Mouse (Mus musculus) spleen, postnatal 10 days (tissue): Measurements from ENCODE around the gene Bad.
A peak's percentile ranks its signal among the peaks of the same experiment; 100 is the strongest.

Experiments used
- DNase-seq, 2 experiments: peaks; one replicate each; pipeline ENCODE4 v3.0.0; 2021 to 2022; ENCODE audit warnings: low spot score in 2 of 2

The Bad gene

DNA sequence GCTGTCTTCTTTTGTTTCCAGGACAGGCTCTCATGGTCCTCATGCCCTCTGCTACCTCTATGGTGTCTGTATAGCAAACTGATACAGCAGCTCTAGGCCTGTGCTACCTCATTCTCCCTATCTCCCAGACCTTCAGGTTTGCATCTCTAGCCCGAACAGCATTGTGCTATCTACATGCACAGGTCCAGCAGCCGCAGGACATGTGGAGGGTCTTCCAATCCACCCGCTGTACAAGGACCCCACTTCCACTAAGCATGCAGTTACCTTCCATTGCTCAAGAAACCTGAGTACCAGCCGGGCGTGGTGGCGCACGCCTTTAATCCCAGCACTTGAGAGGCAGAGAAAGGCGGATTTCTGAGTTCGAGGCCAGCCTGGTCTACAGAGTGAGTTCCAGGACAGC is 27.1 kb upstream of the Bad start:
- no peak for DNase-seq

DNA sequence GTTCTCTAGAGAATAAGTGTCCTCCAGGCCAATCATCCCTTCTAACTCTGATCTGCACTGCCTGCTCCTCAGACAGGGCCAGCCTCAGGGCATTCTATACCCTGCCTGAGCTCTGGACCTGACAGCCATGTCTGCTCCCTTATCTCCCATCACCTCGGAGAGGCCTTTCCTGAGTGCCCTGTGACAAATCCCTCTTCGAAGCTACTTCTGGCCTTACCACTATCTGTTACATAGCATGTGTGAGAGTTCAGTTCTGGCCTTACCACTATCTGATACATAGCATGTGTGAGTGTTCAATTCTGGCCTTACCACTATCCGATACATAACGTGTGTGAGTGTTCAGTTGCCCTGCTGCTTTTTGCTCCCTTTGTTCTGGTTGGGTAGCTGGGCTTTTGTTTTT is 26.4 kb upstream of the Bad start:
- no peak for DNase-seq

DNA sequence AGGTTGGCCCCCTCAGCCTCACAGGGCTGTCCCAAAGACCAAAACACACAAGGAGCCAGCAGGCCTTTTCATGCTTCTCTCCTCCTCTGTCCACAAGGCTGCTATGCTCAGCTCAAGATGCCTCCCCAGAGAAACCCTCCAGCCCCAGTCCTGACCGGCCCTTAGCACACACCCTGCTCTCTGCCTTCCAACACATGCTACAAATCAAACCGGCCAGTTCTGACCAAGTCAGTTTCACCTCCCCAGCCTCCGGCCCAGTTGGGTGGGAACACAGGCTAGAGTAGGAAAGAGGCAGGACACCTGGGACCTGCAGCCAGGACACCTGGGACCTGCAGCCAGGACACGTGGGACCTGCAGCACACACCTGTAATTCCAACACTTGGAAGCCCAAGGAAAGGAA is 25.2 kb upstream of the Bad start:
- no peak for DNase-seq

DNA sequence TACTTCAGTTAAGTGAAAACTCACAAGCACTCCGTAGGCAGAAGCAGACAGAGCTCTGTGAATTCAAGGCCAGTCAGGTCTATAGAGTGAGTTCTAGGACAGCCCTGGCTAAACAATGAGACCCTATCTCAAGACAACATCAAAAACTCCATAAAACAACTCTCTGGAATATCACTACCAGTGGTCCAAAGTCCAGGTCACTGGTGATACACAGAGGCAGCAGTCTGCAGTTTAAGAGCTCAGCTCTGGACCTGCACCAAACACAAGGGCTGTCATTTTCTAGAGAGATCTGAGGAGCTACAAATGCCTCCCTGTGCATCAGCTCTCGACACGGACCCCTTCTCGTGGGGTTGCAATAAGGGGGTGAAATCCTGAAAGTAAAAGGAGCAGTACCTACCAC is 23.3 kb upstream of the Bad start:
- DNase-seq, result no peak

DNA sequence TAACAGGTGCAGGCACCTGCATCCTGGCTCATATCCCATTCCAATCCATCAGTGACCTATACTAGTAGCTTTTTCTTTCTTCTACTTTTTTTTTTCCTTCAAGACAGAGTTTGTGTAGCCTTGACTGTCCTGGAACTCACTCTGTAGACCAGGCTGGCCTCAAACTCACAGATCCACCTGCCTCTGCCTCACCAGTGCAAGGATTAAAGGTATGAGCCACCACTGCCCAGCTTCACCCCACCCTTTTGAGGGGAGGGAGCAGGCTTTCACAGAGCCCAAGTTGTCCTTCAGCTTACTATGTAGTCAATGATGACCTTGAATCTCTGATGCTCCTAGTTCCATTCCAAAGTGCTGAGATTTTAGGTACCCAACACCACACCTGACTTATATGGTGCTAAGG is 22.2 kb upstream of the Bad start:
- no peak for DNase-seq

DNA sequence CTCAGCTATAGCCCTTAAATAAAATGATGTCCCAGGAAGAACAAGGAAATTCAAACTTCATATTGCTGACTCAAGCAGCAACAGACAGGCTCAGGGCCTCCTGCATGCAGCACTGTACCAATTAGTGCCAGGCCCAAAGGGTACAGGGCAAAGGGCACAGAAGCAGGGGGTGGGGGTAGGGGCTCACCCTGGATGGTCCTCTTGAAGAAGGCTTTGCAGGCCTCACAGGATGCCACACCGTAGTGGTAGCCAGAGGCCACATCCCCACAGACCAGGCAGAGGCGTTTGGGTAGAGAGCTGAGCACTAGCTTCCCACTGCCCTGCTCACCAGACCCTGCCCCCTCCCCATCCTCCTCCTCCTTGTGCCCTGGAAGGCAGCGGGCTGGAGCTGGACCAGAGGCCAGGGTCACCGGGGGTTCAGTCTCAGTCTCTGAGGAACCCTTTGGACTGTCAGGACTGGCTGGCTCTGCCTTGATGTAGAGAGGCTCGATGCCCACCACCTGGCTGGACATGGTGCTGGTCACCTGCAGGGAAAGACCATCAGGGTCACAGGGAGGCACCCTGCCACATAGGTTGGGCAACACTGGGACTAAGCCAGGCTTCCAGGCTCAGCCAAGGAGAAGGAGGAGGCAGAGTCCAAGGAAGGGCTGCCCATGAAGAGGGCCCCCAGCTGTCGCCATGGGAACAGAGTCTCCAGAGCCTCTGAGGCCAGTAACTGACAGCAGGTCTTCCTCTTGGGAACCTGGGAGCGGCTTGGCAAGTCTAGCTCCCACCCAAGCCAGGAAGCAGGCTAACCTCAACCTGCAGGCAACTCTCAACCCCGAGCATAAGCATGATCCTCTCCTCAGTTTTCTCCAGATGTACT is 21.6 kb upstream of the Bad start:
- DNase-seq, result no peak

DNA sequence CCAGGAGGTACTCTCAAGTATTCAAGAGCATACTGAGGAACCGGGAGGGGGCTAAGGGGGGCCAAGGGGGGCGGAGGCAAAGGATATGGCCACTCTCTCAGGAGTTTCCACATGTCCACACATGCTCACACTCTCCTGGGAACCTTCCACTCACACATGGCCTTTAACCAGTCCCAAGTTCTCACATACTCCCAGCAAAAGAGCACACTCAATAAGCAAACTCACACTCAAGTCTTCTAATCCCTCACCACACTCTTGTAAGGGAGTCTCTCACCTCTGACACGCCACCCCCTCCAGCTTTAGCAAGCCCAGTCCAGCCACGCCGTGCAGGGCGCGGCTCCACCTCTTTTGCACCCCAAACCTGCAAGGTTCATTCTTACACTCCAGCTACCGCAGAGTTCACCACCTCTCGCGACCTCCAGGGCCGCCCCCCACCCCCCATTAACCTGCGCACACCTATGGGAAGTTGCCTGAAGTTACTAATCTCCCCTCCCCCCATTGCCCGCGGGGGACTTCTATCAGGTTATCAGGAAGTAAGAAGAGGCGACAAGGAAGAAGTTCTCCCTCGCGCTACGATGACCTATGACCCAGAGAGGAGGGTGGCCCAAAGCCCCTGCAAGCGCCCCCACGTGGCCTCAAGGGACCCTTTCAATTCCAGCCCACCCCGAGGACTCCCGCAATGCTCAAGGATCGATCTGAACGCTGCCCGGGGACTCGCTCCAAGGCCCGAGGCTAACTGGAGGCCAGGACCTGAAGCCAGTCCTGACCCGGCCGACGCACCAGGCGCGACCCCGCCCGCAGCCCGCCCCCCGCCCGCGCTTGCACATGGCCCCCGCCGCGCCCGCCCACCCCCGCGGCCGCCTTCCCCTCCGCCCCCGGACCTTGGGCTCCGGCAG is 20.7 kb upstream of the Bad start:
- peak; percentile 56 to 63 for DNase-seq

DNA sequence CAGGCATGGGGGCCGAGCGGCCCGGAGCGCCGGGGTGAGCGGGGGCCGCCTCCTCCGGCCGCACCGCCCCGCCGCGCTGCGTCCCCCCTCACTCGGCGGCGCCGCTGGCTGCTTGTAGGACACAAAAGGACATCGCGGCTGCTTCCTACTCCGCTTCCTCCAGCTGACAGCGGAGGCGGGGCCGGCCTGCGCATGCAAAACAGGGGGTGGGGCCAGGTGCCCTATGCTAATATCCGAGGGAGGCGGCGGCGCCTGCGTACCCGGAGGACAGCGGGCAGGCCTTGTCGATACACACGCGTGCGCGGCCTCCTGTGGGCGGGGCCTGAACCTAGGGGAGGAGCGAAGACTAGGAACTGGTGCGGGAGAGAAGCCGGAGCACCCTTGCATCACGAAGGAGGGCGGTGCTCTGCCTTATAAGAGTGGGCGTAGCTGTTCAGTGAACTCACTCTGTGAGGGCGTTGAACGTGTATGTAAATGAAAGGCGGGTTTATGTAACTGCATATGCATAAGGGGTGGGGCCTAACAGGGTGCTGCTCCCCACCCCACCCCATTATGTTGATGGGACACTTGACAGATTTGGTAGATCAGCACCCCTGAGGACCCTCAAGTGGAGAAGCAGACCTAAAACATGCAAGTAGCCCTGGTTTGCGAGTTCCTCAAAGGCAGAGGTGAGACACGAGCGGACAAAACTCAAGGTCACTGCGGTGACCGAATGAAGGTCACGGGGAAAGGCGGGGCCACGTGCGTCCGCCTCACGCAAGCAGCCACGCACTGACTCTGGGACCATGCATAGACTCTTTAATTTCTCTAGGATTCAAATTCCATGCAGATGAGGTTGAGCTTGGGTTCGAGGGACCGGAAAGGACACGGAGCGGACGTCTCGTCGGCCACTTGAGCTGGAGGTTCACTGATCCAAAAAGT is 19.8 kb upstream of the Bad start, which contains the start of gene Esrra:
Gene Esrra (minus strand): TSS at position 167 of the 921 bp plus-strand sequence.
- DNase-seq, result peak; percentile 99 to 100

DNA sequence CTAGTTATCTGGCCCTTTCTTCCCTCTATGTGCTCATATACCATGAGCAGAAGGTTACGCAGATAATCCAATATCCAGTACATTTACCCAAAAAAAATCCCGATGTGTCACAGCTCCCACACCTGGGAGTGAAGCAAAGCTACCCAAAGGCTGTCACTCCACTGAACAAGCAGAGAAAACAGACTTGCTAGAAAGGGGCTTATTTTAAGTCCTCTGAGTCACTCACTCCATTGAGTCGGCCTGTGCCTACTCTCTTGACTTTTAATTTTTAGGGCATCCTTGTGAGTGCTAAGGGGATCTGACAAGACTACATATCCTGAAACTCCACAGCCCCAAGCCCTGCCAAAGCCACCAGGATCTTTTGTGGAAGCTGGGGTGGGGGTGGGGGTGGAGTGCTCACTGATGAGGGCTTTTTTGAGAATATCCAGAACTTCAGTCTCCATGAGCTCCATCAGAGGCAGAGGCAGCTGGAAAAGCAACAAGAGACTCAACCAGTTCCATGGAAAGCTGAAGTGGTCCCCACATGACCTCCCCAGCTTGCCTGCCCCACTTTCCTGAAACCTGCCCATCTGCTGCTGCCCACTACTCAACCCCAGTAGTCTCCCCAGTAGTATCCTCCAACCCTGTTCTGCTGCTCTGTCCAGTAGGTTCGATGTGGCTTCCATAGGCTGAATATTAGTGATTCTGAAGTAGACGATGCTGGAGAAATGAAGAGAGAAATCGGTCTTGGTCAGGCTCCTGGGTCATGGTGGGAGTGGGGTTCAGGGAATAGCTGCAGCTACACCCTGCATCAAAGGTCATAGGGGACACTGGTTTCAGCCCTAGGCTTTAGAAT is 18.5 kb upstream of the Bad start:
- no peak for DNase-seq

DNA sequence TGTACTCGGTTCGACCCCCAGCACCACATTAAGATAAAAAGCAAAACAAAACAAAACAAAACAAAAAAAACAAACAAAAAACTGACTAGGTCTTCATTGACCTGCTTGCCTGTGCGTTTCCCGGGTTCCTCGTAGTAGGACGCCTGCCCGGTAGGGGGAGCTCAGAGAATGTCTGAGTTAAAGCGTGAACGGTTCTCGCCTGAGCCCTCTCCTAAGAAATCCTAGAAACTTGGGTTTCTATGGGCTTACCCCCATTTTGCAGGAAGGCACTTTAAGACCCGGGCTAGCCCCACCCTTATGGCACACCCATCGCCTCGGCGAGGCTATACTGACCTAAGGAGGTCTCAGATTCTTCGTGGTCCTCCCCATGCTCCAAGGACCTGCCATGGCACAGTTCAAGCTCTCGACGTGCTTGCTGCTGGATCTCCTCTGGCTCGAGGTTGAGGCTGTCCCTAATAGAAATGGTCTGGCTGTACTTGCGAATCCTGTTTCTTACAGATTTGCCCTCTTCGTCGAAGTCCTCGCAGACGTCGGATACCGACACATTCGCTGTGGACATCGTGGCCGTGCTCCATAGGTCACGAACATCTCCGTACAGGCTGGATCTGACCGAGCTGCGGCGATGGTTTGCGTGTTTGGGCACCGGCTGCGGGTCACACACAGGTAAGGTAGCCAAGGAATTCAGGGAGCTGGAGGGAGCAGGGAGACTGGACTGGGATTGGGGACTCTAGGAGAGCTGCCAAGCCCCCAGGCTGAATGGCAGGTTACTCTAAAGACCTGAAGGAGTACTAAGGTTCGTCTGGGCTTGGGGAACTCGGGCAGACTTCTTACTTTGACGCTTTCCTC is 17.0 kb upstream of the Bad start:
- DNase-seq, result peak; percentile 81 to 92

DNA sequence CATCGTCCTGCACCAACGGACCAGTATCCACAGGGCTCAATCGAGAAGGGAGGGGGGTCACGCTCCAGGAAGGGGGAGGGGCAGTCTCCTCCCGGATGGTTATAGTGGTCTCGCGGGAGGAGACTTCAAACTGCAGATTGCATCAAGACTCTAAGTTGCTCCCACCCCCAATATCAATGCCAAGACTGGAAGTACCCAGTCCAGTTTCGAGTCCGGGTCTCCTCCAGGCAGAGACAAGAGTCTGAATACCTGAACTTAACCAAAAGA is 16.4 kb upstream of the Bad start, which contains the start of gene Catsperz:
Gene Catsperz (minus strand): TSS at position 74 of the 267 bp plus-strand sequence.
- no peak for DNase-seq

DNA sequence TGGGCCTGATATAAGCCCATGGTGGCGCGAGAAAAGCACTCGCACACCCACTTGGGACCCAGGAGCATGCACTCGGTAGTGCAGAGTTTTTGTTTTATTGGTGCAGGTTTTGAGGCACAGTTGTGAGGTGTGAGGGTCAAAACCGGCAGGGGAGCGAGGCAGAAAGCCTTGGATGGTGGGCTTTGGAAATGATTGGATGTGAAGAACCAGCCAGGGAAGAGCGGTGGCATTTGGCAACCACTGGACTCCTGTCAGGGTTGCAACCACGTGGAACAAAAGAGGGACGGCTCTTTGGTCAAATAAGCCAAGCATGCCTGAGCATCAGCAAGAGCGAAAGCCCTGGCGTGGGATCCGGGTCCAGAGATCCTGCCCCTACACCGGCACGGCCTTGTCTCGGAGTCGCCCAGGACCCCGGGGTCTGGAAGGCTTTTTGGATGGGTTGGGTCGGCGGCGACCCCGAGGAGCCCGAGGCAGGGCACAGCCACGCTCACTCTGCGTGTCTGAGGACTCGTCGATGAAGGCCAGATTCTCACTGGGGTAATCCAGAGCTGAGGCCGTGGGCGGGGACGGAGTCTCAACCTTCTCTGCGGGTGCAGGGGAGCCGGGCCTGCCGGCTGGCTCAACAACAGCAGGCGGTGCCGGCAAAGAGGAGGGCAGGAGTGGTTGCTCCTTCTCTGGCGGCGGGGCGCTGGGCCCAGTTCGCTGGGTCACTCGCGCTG is 15.9 kb upstream of the Bad start:
- DNase-seq, result no peak

DNA sequence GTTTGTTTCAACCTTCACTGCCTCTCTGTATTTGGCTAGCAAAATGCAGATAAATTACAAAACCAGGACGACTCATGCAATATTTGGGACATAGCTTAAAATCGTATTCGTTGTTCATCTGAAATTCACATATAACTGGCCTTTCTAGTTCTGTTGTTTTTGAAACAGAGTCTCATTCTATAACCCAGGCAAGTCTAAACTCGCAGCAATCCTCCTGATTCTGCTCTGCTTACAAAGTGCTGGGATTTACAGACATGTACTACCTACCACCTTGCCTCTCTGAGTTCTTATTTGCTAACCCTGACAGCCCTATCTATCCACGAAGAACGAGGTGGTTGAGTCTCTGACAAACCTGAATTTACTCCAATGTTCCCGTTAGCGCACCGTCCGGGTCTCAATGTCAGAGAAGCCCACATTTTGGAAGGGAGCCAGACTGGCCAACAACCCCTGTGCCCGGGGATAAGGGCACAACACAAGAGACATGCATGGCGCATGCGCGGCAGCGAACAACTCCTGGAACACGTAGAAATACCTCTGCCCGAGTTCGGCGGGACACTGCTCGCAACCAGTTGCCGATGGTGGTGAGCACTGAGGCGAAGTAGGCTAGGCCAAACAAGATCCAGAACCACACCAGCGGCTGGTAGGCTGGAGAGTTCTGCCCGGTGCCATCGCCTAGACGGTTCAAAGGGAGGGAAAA is 15.0 kb upstream of the Bad start:
- no peak for DNase-seq

DNA sequence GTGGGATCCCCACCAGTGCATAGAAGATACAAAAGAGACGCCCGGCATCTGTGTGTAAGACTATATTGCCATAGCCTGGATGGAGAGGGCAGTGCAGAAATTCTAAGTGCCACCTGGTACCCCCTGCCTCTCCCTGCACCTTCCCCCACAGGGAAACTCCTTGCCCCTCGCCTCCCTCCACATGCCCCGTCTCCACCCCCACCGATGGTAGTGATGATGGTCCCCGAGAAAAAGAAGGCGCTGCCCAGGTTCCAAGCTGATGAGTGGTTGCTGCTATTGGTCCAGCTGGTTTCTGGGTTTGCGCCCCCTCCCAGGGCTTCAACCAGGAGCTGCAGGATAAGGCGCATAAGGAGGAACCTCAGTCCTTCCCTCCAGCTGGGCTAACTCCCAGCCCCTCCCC is 13.6 kb upstream of the Bad start:
- no peak for DNase-seq

DNA sequence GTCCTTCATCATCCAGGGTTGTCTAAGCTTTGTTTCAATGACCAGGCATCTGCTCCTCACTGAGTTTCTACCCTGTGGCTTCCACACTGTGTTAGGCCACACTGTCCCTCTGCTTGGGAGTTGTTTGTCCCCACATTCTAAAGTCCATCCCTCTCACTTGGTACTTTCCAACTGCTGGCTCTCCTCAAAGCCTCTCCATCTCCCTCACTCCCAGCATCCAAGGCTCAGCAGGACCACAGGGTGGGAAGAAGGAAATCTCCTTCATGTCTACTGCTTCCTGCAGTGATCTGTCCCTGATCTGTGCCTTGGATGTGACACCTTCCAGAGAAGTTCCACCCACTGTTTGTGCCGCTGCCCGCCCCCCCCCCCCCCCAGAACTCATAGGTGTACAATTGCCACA is 10.7 kb upstream of the Bad start:
- DNase-seq, result no peak

DNA sequence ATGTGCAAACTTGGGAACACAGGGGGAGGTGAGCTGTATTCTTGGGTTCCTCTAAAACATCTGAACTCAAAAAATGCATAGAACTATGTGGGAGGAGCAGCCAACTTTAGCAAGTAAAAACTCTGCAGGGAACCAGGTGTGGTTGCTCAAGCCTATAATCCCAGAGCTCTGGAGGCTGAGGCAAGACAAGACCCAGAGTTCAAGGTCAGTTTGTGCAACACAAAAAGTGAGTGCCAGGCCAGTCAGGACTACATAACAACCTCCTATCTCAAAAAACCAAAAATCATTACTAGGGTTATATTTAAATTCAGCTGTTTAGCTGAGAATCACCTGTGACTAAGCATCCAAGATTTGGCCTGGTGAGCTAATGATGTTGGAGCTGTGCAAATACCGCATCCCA is 9.6 kb upstream of the Bad start:
- DNase-seq, result no peak

DNA sequence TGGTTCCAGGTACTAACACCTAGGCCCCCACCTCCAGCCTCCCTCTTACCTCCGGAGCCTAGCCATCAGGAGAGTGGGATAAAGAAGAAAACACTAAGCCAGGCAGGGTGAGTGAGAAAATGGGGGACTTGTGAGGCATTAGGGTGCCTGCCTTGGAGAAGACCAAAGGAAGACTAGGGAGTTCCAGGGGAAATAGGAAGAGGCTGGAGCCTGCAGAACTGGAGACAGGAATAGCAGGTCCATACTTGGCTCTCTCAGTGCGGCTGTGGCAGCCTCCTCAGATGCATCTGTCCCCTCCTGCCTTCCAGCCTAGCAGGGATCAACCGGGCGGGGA is 8.6 kb upstream of the Bad start:
- no peak for DNase-seq

DNA sequence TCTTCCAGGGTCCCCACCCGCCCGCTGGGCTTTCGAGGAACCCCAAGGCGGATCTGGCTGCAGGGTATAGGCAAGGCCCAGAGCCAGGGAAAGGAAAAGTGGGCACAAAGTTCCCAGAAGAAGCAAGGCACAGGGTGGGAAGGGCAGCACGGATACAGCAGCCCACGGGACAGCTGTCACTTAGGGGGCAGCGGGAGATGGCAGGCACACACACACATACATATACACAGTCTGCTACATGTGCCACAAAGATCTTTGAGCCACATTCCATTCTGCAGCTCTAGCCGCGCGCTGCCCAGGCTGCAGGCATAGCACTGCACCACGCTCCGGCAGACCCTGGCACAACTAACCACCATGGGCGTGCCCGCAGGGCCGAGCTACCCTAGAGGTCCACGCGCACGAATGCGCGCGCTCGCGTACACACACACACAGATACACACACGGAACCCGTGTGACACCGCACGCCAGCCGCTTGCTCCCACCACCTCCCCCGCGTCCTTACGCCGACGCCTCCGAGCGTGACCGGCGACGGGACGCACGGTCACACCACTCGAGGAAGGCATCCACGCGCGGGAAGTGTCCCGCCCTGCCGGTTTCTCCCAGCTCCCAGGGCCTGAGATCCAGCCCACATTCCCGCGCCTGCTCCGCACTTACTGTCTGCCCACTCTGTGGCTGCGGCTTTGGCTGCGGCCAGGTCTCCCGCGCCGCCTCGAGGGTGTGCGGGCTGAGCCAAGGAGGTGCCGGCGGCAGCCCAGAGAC is 8.0 kb upstream of the Bad start:
- no peak for DNase-seq
